Mouse (Mus musculus) C2C12 (cell line): Measurements from ENCODE around the gene Rere. TPM values are rescaled to one million over a fixed set of nuclear protein-coding genes. Genes with fewer than 3 reads are reported as not detected.

ENCODE experiments used
- H3K27me3 ChIP-seq: one replicate; pipeline ENCODE4 v1.6.1; 2011; ENCODE audit not compliant: control insufficient read depth, insufficient read depth, insufficient read length
- H3K36me3 ChIP-seq: one replicate; pipeline ENCODE4 v1.6.1; 2011; ENCODE audit not compliant: control insufficient read depth, insufficient read depth
- H3K4me3 ChIP-seq: one replicate; pipeline ENCODE4 v1.5.1; 2011; ENCODE audit warnings: mild to moderate bottlenecking, control low read depth; ENCODE audit not compliant: poor library complexity, insufficient read depth, severe bottlenecking
- H3K79me2 ChIP-seq: one replicate; pipeline ENCODE4 v1.6.1; 2011; ENCODE audit not compliant: control insufficient read depth, insufficient read depth
- H3K79me3 ChIP-seq: one replicate; pipeline ENCODE4 v1.6.1; 2011; ENCODE audit warnings: low read depth, control low read depth
- H3ac ChIP-seq: one replicate; pipeline ENCODE3; 2011; ENCODE audit warnings: low read depth; ENCODE audit not compliant: control insufficient read depth, insufficient read length
- CEBPB ChIP-seq: IDR thresholded peaks from one replicate; pipeline ENCODE4 v1.6.1; 2011; ENCODE audit warnings: low read depth, mild to moderate bottlenecking, control low read depth, moderate library complexity
- CTCF ChIP-seq: IDR thresholded peaks from one replicate; pipeline ENCODE4 v1.5.1; 2011; ENCODE audit not compliant: control insufficient read depth, insufficient read depth, insufficient read length
- FOSL1 ChIP-seq: IDR thresholded peaks from one replicate; pipeline ENCODE4 v1.8.0; 2011; ENCODE audit warnings: mild to moderate bottlenecking, low read length; ENCODE audit not compliant: poor library complexity, insufficient read depth, severe bottlenecking
- MAX ChIP-seq: IDR thresholded peaks from one replicate; pipeline ENCODE4 v1.6.1; 2011; ENCODE audit warnings: mild to moderate bottlenecking, control low read depth
- MYOD1 ChIP-seq: IDR thresholded peaks from one replicate; pipeline ENCODE4 v1.6.1; 2011; ENCODE audit warnings: low read depth; ENCODE audit not compliant: control insufficient read depth, insufficient read length
- MYOG ChIP-seq: IDR thresholded peaks from one replicate; pipeline ENCODE4 v1.6.1; 2011; ENCODE audit not compliant: control insufficient read depth, insufficient read length; ENCODE audit errors: extremely low read depth
- USF1 ChIP-seq: IDR thresholded peaks from one replicate; pipeline ENCODE4 v1.6.1; 2011; ENCODE audit warnings: low read depth, mild to moderate bottlenecking, control low read depth, moderate library complexity
- polyA plus RNA-seq: library from polyadenylated mRNA; unstranded; fragments of >200 nt; fragmentation: generic; extraction: Trizol; gene quantifications from one replicate; pipeline ENCODE4 v1.2.1, GENCODE M21; 2012; ENCODE audit warnings: missing spikeins

Rere gene
- polyA plus RNA-seq, 1 experiment, result 27.1 TPM

DNA sequence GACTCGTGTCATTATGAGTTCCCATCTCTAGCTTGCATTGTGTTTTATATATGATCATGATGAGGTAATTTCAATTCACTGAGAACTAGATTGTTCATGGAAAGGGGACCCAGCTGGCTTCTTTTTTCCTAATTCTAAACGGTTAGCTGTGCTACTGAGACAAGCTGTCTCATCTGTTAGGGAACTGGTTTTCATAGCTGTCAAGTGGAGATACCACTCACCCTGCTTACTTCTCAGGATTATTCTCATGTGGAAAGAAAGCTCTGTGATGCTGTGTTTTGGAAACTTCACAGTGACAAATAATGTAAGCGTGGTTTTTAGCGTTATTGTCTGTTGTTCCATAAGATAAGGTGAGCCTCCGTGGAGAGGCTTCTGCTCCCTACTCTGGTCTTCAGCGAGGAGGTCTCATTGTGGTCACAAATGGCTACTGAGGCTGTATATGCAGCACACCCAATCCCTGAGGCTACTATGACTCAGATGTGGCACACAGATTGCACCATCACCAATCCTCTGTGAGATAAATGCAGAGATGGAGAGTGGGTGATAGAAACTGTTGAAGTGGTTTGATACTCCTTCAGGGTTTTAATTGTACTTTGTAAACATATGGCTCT, 168.7 kb downstream of the Rere start:
- Histone ChIP-seq H3K79me3 (peaks cover 32% of the 10 kb centered on the region), H3K4me3 (no peak overlapping the region), H3K79me2 (peaks cover 95% of the 10 kb centered on the region), H3K36me3 (peaks cover 3% of the 10 kb centered on the region), H3K27me3 (no peaks in the 10 kb centered on the region), H3ac (no peak overlapping the region)
- TF ChIP-seq USF1 (no peak), FOSL1 (no peak), CEBPB (peak; percentile 95), CTCF (no peak), MAX (no peak), MYOD1 (peak; percentile 6), MYOG (no peak)

DNA sequence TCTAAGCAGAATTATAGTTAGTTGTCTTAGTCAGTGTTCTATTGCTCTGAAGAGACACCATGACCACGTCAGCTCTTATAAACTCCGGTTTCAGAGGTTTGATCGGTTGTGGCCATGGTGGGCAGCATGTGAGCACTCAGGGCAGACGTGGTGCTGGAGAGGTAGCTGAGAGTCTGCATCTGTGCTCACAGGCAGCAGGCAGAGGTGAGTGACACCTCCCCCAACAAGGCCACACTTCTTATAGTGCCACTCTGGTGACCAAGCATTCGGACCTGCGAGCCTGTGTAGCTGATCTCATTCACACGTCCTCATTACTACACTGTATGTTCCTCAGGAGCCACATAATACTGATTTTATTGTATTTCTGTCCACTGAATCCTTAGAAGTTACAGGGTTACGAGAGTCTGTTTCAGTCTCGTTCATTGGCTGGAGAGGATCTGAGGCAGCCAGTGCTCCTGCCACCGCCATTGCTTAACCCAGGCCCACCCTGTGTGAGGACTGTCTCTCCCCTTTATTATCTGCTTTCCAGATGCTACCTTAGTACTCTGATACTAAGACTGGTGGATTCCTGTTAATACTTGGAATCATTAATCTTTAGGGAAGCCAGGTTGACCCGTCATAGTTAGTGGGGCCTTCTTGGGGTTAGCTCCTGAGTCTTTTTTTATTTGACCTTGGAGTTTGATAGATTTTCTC, 170.9 kb downstream of the Rere start:
- Histone ChIP-seq H3K79me3 (peaks cover 29% of the 10 kb centered on the region), H3K4me3 (no peak overlapping the region), H3K27me3 (no peaks in the 10 kb centered on the region), H3K79me2 (peaks cover 94% of the 10 kb centered on the region), H3ac (no peak overlapping the region), H3K36me3 (peaks cover 3% of the 10 kb centered on the region)
- no peak for TF ChIP-seq CEBPB
- no peak for TF ChIP-seq MAX
- no peak for TF ChIP-seq MYOG
- TF ChIP-seq FOSL1, result no peak
- TF ChIP-seq MYOD1, result no peak
- TF ChIP-seq CTCF, result no peak

- no peak overlapping the region for H3ac ChIP-seq
- peaks cover 95% of the 10 kb centered on the region for H3K79me2 ChIP-seq
- H3K4me3 ChIP-seq, result no peak overlapping the region
- TF ChIP-seq CTCF, result no peak
- TF ChIP-seq MAX, result no peak
- TF ChIP-seq CEBPB, result no peak
- TF ChIP-seq MYOD1, result no peak
- no peak for TF ChIP-seq MYOG
- no peak for TF ChIP-seq USF1
- TF ChIP-seq FOSL1, result no peak
- no peaks in the 10 kb centered on the region for H3K36me3 ChIP-seq
- peaks cover 32% of the 10 kb centered on the region for H3K79me3 ChIP-seq
- no peaks in the 10 kb centered on the region for H3K27me3 ChIP-seq
Observed at GRCm38 (mm10) chr4:150454571-150455306, 173.3 kb downstream of the Rere start.

GRCm38 (mm10) chr4:150455750-150456149, 174.3 kb downstream of the Rere start:
- Histone ChIP-seq H3K79me2 (peaks cover 95% of the 10 kb centered on the region), H3K79me3 (peaks cover 27% of the 10 kb centered on the region), H3K36me3 (no peaks in the 10 kb centered on the region), H3K4me3 (no peak overlapping the region), H3K27me3 (no peaks in the 10 kb centered on the region), H3ac (no peak overlapping the region)
- TF ChIP-seq CEBPB, result no peak

- Histone ChIP-seq H3K36me3 (no peaks in the 10 kb centered on the region), H3K4me3 (no peak overlapping the region), H3K27me3 (no peaks in the 10 kb centered on the region), H3K79me2 (peaks cover 95% of the 10 kb centered on the region), H3K79me3 (peaks cover 29% of the 10 kb centered on the region), H3ac (no peak overlapping the region)
- TF ChIP-seq FOSL1 (no peak), CTCF (no peak), MYOG (no peak), MYOD1 (no peak), USF1 (no peak), MAX (no peak), CEBPB (no peak)
Observed at GRCm38 (mm10) chr4:150456452-150456851, 175.0 kb downstream of the Rere start.
